Mouse (Mus musculus) stomach, postnatal 0 days (tissue): ENCODE measurements around the gene Fam19a3. TPM values are rescaled to one million over a fixed set of nuclear protein-coding genes. Genes with fewer than 3 reads are reported as not detected.

Experiments
- ATAC-seq: fragments of 200-750 bp; cut with Nextera tagmentation; 2 replicates; pipeline ENCODE4 v1.8.0; 2017; ENCODE audit not compliant: low FRiP score, low TSS enrichment
- DNase-seq: peaks from one replicate; pipeline ENCODE4 v3.0.0-alpha.2; 2016; ENCODE audit warnings: low spot score
- H3K27ac ChIP-seq: fragments of 300-500 bp; sonication (generic); replicated peaks from 2 replicates; pipeline ENCODE4 v1.5.1; 2014; ENCODE audit warnings: mild to moderate bottlenecking, control low read depth
- H3K27me3 ChIP-seq: fragments of 300-500 bp; sonication (generic); 2 replicates; pipeline ENCODE4 v1.6.1; 2014; ENCODE audit warnings: low read length; ENCODE audit not compliant: control insufficient read depth, insufficient read depth
- H3K36me3 ChIP-seq: fragments of 300-500 bp; sonication (generic); 2 replicates; pipeline ENCODE4 v1.6.1; 2014; ENCODE audit warnings: low read length, mixed read lengths; ENCODE audit not compliant: control insufficient read depth, insufficient read depth
- H3K4me1 ChIP-seq: fragments of 300-500 bp; sonication (generic); replicated peaks from 2 replicates; pipeline ENCODE4 v1.6.1; 2014; ENCODE audit warnings: antibody characterized with exemption; ENCODE audit not compliant: control insufficient read depth, insufficient read depth
- H3K4me2 ChIP-seq: fragments of 300-500 bp; sonication (generic); replicated peaks from 2 replicates; pipeline ENCODE4 v1.6.1; 2014; ENCODE audit warnings: low read depth, mild to moderate bottlenecking, control low read depth, moderate library complexity
- H3K4me3 ChIP-seq: fragments of 300-500 bp; sonication (generic); 2 replicates; pipeline ENCODE4 v1.5.1; 2014; ENCODE audit warnings: low read depth, low read length, control low read depth
- H3K9ac ChIP-seq: fragments of 300-500 bp; sonication (generic); 2 replicates; pipeline ENCODE4 v1.6.1; 2014; ENCODE audit warnings: mild to moderate bottlenecking, low read length, control low read depth, mixed read lengths
- H3K9me3 ChIP-seq: fragments of 300-500 bp; sonication (generic); 2 replicates; pipeline ENCODE4 v1.6.1; 2016; ENCODE audit warnings: low read length; ENCODE audit not compliant: control insufficient read depth
- CTCF ChIP-seq: IDR thresholded peaks from 2 replicates; pipeline ENCODE4 v1.5.1; 2016; ENCODE audit warnings: antibody characterized with exemption, low read depth, mild to moderate bottlenecking, moderate library complexity
- EP300 ChIP-seq: optimal IDR thresholded peaks from 2 replicates; pipeline ENCODE3; 2016; ENCODE audit warnings: antibody characterized with exemption
- WGBS: fragments of 180-500 bp; shearing (Covaris S2); extraction: QIAGEN DNeasy Blood & Tissue Kit; methylation state at CpG from one replicate; pipeline ENCODE4 v1.1.7; 2014; 5-methylcytosine and 5-hydroxymethylcytosine counted together
- polyA plus RNA-seq: library from polyadenylated mRNA; unstranded; fragments of >200 nt; fragmentation: Nextera tagmentation; extraction: Ambion mirVana; gene quantifications from 2 replicates; pipeline ENCODE4 v1.2.1, GENCODE M21; 2015

The Fam19a3 gene
- polyA plus RNA-seq: 0.17 TPM in 1 of 2 replicates, not detected in the other

DNA sequence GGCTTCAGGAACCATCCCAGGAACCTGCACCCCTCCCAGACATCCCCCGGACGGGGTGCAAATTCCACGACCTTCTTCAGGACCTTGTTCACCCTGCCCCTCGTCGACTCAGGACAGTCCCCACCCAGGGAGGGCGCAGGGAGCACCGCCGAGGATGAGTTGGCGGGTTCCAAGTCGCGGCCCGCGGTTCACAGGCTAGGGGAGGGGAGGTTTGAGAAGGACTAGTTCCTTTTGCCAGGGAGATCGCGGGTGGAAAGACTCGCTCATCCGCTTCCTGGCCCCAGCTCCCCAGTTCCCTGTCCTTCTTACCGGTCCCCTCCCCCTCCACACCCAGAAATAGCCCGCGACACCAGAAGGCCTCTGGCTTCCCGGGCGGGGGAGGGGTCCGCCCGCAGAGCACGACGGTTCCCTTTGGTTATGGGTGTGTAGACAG is at the start of gene Fam19a3:
Gene Fam19a3 (minus strand): TSS at position 370 of the 433 bp plus-strand sequence.
- WGBS: 2% methylated on average over 26 of the region's 26 CpGs
- Histone ChIP-seq H3K27ac (no peak within 1 kb of the TSS), H3K27me3 (no peaks in the 10 kb centered on the region)

DNA sequence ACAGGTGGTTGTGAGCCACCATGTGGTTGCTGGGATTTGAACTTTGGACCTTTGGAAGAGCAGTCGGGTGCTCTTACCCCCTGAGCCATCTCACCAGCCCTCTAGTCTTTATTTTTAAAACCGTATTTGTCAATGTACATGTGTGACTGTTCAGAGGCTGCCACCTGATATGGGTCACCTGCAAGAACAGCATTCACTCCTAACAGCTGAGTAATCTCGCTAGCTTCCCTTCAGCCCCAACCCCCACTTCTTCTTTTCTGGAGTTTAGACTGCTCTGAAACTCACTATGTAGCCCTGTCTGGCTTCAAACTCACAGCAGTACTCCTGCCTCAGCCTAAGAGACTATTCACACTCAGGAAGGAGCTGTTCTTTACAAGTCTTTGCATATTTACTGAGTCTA is 40.8 kb upstream of the Fam19a3 start:
- DNase-seq (no peak), ATAC-seq (no peak)
- Histone ChIP-seq H3K27ac (no peak overlapping the region), H3K4me1 (0 out of 2 replicates have a peak, but pooled peaks cover 2% of the 10 kb centered on the region), H3K9ac (no peak overlapping the region), H3K4me3 (no peak overlapping the region), H3K36me3 (peaks cover 3% of the 10 kb centered on the region; the same call in 1 of the 2 replicates), H3K27me3 (no peaks in the 10 kb centered on the region), H3K4me2 (no peak overlapping the region), H3K9me3 (no peaks in the 10 kb centered on the region)
- TF ChIP-seq EP300 (no peak), CTCF (no peak)
- 76% methylated on average over 3 of the region's 3 CpGs for WGBS

More for the DNA sequence above, at the start of gene Fam19a3:
- Histone ChIP-seq H3K9me3 (no peaks in the 10 kb centered on the region), H3K4me1 (peaks cover 4% of the 10 kb centered on the region; the same call in 1 of the 2 replicates), H3K4me3 (peak within 1 kb of the TSS; percentile 52), H3K36me3 (no peaks in the 10 kb centered on the region), H3K9ac (peak within 1 kb of the TSS; percentile 65), H3K4me2 (peak within 1 kb of the TSS; percentile 98)
- no peak for TF ChIP-seq EP300
- no peak for TF ChIP-seq CTCF
- 0 out of 2 replicates have a peak, but pooled peaks have one; percentile 8 for ATAC-seq
- peak; percentile 26 for DNase-seq

DNA sequence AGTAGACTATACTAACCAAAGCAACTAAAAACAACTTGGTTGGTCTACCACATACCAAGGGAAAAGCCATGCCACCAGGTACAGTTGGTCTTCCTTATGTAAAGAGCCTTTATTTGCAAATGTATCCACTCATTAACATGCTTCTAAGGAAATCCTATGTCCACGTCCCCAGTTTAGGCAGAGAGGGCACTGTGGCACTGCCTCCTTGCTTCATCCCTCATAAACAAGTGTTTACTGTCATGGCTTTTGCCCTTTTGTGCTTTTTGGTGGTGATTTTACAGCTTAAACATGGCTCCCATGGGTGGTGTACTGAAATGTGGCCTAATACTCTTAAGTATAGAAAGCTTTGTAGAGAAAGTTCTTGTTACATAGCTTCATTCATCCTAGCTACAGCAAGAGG is 38.8 kb upstream of the Fam19a3 start:
- Histone ChIP-seq H3K27ac (no peak overlapping the region), H3K9ac (no peak overlapping the region), H3K36me3 (no peaks in the 10 kb centered on the region), H3K4me3 (no peak overlapping the region), H3K4me2 (no peak overlapping the region), H3K9me3 (no peaks in the 10 kb centered on the region), H3K27me3 (no peaks in the 10 kb centered on the region), H3K4me1 (peaks cover 4% of the 10 kb centered on the region; the same call in 1 of the 2 replicates)
- no peak for ATAC-seq
- no peak for DNase-seq
- 45% methylated on average over 1 of the region's 1 CpGs for WGBS
- TF ChIP-seq CTCF (no peak), EP300 (no peak)

DNA sequence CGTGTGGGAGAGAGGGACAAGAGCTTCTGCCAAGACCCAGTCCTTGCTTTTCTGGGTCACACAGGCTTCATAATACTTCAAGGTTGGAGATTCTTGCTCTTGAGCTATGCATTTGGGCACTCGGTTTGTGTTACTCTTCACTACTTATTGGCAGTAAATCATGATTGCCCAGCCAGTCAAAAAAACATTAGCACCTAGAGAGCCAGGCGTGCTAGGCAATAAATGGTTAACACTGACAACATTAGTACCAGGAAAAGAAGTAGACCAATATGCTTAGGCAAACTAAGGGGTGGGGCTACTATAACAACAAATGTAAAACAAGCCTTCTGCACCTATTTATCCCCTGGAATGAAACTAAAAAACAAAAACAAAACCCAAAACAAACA is 37.1 kb upstream of the Fam19a3 start:
- 4% methylated on average over 3 of the region's 3 CpGs for WGBS
- Histone ChIP-seq H3K36me3 (no peaks in the 10 kb centered on the region), H3K9ac (peak overlapping the region; percentile 94), H3K4me3 (peak overlapping the region; percentile 94), H3K4me2 (peak overlapping the region; percentile 86), H3K4me1 (peaks cover 4% of the 10 kb centered on the region; the same call in 1 of the 2 replicates), H3K9me3 (no peaks in the 10 kb centered on the region), H3K27ac (peak overlapping the region; percentile 96), H3K27me3 (no peaks in the 10 kb centered on the region)
- ATAC-seq (peak; percentile 60), DNase-seq (no peak)
- TF ChIP-seq CTCF (no peak), EP300 (no peak)

DNA sequence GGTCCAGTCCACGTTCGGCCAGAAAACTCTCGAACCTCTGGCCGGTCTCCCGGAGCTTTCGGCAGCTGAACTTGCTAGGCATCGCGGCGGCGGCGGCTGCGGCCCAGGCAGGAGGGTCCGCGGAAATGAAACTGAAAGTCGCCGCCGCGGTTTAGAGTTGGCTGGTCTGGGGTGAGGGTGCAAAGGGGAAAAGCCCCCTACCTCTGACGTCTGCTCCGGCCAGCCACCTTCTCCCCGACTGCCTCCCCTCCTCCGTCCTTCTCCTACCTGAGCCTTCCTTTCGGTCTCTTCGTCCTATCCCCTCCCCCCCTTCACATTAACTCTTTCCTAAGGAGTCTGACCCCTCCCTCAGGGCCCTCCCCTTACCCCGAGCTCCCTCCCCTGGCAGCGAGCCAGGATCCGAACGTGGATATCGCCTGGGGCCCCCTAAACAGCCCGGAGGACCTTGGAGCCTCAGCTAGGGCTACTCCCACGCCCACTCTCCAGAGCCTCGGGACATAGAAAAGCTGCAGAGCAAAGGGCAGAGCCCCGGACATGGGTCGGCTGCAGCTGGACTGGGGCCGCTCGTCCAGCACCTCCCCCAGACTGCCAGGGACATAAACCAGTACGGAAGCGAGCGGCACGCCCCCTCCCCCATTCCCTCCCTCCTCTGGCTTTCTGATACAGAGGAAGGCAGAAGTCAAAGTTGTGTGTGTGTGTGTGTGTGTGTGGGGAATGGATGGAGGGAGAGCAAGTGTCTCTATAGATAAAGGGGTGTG is 36.5 kb upstream of the Fam19a3 start, which contains the start of gene Mov10:
Gene Mov10 (minus strand): TSS at position 573 of the 758 bp plus-strand sequence.
- no peaks in the 10 kb centered on the region for H3K9me3 ChIP-seq
- WGBS: under 1% methylated on average over 39 of the region's 40 CpGs

More for the DNA sequence above, 36.5 kb upstream of the Fam19a3 start, which contains the start of gene Mov10:
- Histone ChIP-seq H3K27ac (peak within 1 kb of the TSS; percentile 96), H3K27me3 (no peaks in the 10 kb centered on the region), H3K9ac (peak within 1 kb of the TSS; percentile 94), H3K4me3 (peak within 1 kb of the TSS; percentile 94), H3K4me1 (peaks cover 4% of the 10 kb centered on the region; the same call in 1 of the 2 replicates), H3K36me3 (no peaks in the 10 kb centered on the region), H3K4me2 (peak within 1 kb of the TSS; percentile 86)
- DNase-seq: peak; percentile 83
- TF ChIP-seq EP300 (no peak), CTCF (no peak)
- ATAC-seq: peak; percentile 85
